Mouse (Mus musculus): ENCODE results near the gene Syngr3. TPM values are rescaled to one million over a fixed set of nuclear protein-coding genes. Genes with fewer than 3 reads are reported as not detected.

The Syngr3 gene
- total and polyA plus RNA-seq, 3 experiments, result 0.32 to 3.9 (median 0.33) TPM

- TF ChIP-seq MEF2A (IDR thresholded peaks at IDR 0.05; ENCODE audit: borderline replicate concordance, low read depth, low read length) (peak; percentile 63; the same call in 1 of the 2 replicates), RCOR1 (conservative IDR thresholded peaks at IDR 0.05; ENCODE audit: low read depth, low read length) (no peak), POLR2AphosphoS2 (IDR thresholded peaks at IDR 0.05; ENCODE audit: low read depth, low read length) (peak; percentile 78; the same call in 1 of the 2 replicates), TCF12 (IDR thresholded peaks at IDR 0.05; ENCODE audit: low read depth, low read length) (peak; percentile 85), CHD2 (IDR thresholded peaks at IDR 0.05; ENCODE audit: low read length) (0 out of 2 replicates have a peak, but pooled peaks have one; percentile 9), HCFC1 (IDR thresholded peaks at IDR 0.05; ENCODE audit: low read depth, low read length) (peak; percentile 86), SIN3A (IDR thresholded peaks at IDR 0.05; ENCODE audit: low read length) (peak; percentile 99), IRF4 (IDR thresholded peaks at IDR 0.05; ENCODE audit: low read depth, low read length) (peak; percentile 69; the same call in 1 of the 2 replicates), NRF1 (IDR thresholded peaks at IDR 0.05; ENCODE audit: low read depth, low read length) (no peak), MXI1 (IDR thresholded peaks at IDR 0.05; ENCODE audit: low read depth, low read length) (peak; percentile 99), CTCF (conservative IDR thresholded peaks at IDR 0.05 in 1 of 2, IDR thresholded peaks at IDR 0.05 in 1 of 2; ENCODE audit: low read depth in 2 of 2, low read length in 2 of 2) (no peak), USF2 (conservative IDR thresholded peaks at IDR 0.05; ENCODE audit: low read depth, low read length) (no peak), PAX5 (IDR thresholded peaks at IDR 0.05; ENCODE audit: low read length) (no peak), JUND (conservative IDR thresholded peaks at IDR 0.05; ENCODE audit: low read depth, low read length) (0 out of 2 replicates have a peak, but pooled peaks have one; percentile 33), MYC (IDR thresholded peaks at IDR 0.05; ENCODE audit: low read depth, low read length) (peak; percentile 90), RAD21 (IDR thresholded peaks at IDR 0.05; ENCODE audit: low read depth, low read length) (no peak), POLR2A (IDR thresholded peaks at IDR 0.05; ENCODE audit: low read depth, low read length) (peak; percentile 92), TBP (conservative IDR thresholded peaks at IDR 0.05; ENCODE audit: low read depth, low read length) (peak; percentile 73; the same call in 1 of the 2 replicates), MAZ (IDR thresholded peaks at IDR 0.05; ENCODE audit: low read depth, low read length) (no peak), CHD1 (IDR thresholded peaks at IDR 0.05; ENCODE audit: low read depth, low read length) (no peak), ELF1 (IDR thresholded peaks at IDR 0.05; ENCODE audit: low read depth, low read length) (peak; percentile 66; the same call in 1 of the 2 replicates), NELFE (IDR thresholded peaks at IDR 0.05; ENCODE audit: low read depth, low read length) (peak; percentile 89), ZMIZ1 (IDR thresholded peaks at IDR 0.05; ENCODE audit: low read depth, low read length) (peak; percentile 83; the same call in 1 of the 2 replicates), ETS1 (conservative IDR thresholded peaks at IDR 0.05; ENCODE audit: low read depth, low read length) (no peak; the same call in 1 of the 2 replicates), JUN (IDR thresholded peaks at IDR 0.05; ENCODE audit: insufficient read depth, low read depth, low read length) (no peak), MAX (IDR thresholded peaks at IDR 0.05; ENCODE audit: low read length) (peak; percentile 91), EP300 (IDR thresholded peaks at IDR 0.05; ENCODE audit: low read length) (no peak), MAFK (IDR thresholded peaks at IDR 0.05; ENCODE audit: insufficient replicate concordance, low read length) (no peak), ZC3H11A (IDR thresholded peaks at IDR 0.05; ENCODE audit: low read depth, low read length) (no peak), KAT2A (IDR thresholded peaks at IDR 0.05; ENCODE audit: insufficient replicate concordance, low read length) (peak; percentile 68; the same call in 1 of the 2 replicates), GABPA (IDR thresholded peaks at IDR 0.05; ENCODE audit: insufficient replicate concordance, low read depth, low read length) (peak; percentile 58; the same call in 1 of the 2 replicates), BHLHE40 (IDR thresholded peaks at IDR 0.05; ENCODE audit: low read depth, low read length) (peak; percentile 50; the same call in 1 of the 2 replicates), SMC3 (IDR thresholded peaks at IDR 0.05; ENCODE audit: low read depth, low read length) (no peak), UBTF (IDR thresholded peaks at IDR 0.05; ENCODE audit: low read depth, low read length) (no peak), USF1 (IDR thresholded peaks at IDR 0.05; ENCODE audit: low read depth, low read length) (no peak), ZKSCAN1 (IDR thresholded peaks at IDR 0.05; ENCODE audit: borderline replicate concordance, low read depth, low read length) (no peak), E2F4 (IDR thresholded peaks at IDR 0.05; ENCODE audit: insufficient replicate concordance, low read depth, low read length) (no peak), ZNF384 (IDR thresholded peaks at IDR 0.05; ENCODE audit: low read depth, low read length) (no peak; the same call in none of the 2 replicates)
- Histone ChIP-seq H3K4me1 (ENCODE audit: control insufficient read depth in 1 of 2, insufficient read depth in 2 of 2) (peaks cover 7 to 21% of the 10 kb centered on the region in 2 experiments; a peak in 3 of 4 replicates), H3K4me3 (replicated peaks in 1 of 3; ENCODE audit: low read depth in 2 of 3, low read length in 2 of 3, poor library complexity in 1 of 3) (peak within 1 kb of the TSS; percentile 83 to 96 (median 94)), H3K9me3 (replicated peaks; ENCODE audit: low read length) (no peaks in the 10 kb centered on the region), H3K9ac (ENCODE audit: insufficient read depth, low read depth) (peak within 1 kb of the TSS; percentile 86), H3K27ac (ENCODE audit: insufficient read depth, low read depth) (peak within 1 kb of the TSS; percentile 52), H3K4me2 (ENCODE audit: insufficient read depth, low read depth, poor library complexity, severe bottlenecking) (peak within 1 kb of the TSS; percentile 68), H3K27me3 (replicated peaks) (no peaks in the 10 kb centered on the region), H3K79me2 (replicated peaks; ENCODE audit: control insufficient read depth, extremely low read depth, insufficient read depth, poor library complexity, severe bottlenecking) (peaks cover 14% of the 10 kb centered on the region), H3K36me3 (replicated peaks in 1 of 2; ENCODE audit: control insufficient read depth in 1 of 2, insufficient read depth in 1 of 2, low read length in 1 of 2) (peaks cover 27 to 33% of the 10 kb centered on the region in 2 experiments)
- in situ Hi-C loops (cut with MboI; ENCODE audit: low pct_ligation_motif_present, low pct_unique_long_range_greater_than_20kb, low sequenced_read_pairs), result no loop called here
- peak; percentile 93 for DNase-seq (ENCODE audit: extremely low read depth)
- dilution Hi-C loops (cut with MboI; ENCODE audit: extremely low pct_ligation_motif_present, extremely low pct_unique_long_range_greater_than_20kb, low sequenced_read_pairs), result no loop called here
Observed at GRCm38 (mm10) chr17:24706982-24707800, 17.4 kb upstream of the Syngr3 start, which contains the start of gene Tbl3. Tbl3 (minus strand) TSS chr17:24707660.
